Mouse (Mus musculus) limb, embryonic 10.5 days (tissue): Measurements from ENCODE around the gene Iars. TPM values are rescaled to one million over a fixed set of nuclear protein-coding genes. Genes with fewer than 3 reads are reported as not detected.

Experiments used
- DNase-seq: peaks from one replicate; pipeline ENCODE4 v3.0.0-alpha.2; 2017; ENCODE audit warnings: low spot score
- H3K27ac ChIP-seq: fragments of 300-500 bp; sonication (generic); 2 replicates; pipeline ENCODE4 v1.5.1; 2016; ENCODE audit warnings: mild to moderate bottlenecking
- H3K27me3 ChIP-seq: fragments of 300-500 bp; sonication (generic); 2 replicates; pipeline ENCODE4 v1.6.1; 2016; ENCODE audit warnings: low read depth, mild to moderate bottlenecking; ENCODE audit not compliant: poor library complexity, severe bottlenecking
- H3K36me3 ChIP-seq: fragments of 300-500 bp; sonication (generic); 2 replicates; pipeline ENCODE4 v1.6.1; 2016; ENCODE audit warnings: mild to moderate bottlenecking, moderate library complexity
- H3K4me1 ChIP-seq: fragments of 300-500 bp; sonication (generic); 2 replicates; pipeline ENCODE4 v1.6.1; 2016
- H3K4me3 ChIP-seq: fragments of 300-500 bp; sonication (generic); 2 replicates; pipeline ENCODE4 v1.5.1; 2016; ENCODE audit warnings: mild to moderate bottlenecking, moderate library complexity
- H3K9me3 ChIP-seq: fragments of 300-500 bp; sonication (generic); replicated peaks from 2 replicates; pipeline ENCODE4 v1.6.1; 2016; ENCODE audit warnings: mild to moderate bottlenecking
- WGBS: fragments of 180-500 bp; shearing (Covaris S2); methylation state at CpG from one replicate; pipeline ENCODE4 v1.1.7; 2016; 5-methylcytosine and 5-hydroxymethylcytosine counted together
- polyA plus RNA-seq: library from polyadenylated mRNA; unstranded; fragments of >200 nt; fragmentation: Nextera tagmentation; extraction: Ambion mirVana; gene quantifications from 2 replicates; pipeline ENCODE4 v1.2.1, GENCODE M21; 2016

Iars gene
- polyA plus RNA-seq, 1 experiment from 2014 or later = 106 TPM

DNA sequence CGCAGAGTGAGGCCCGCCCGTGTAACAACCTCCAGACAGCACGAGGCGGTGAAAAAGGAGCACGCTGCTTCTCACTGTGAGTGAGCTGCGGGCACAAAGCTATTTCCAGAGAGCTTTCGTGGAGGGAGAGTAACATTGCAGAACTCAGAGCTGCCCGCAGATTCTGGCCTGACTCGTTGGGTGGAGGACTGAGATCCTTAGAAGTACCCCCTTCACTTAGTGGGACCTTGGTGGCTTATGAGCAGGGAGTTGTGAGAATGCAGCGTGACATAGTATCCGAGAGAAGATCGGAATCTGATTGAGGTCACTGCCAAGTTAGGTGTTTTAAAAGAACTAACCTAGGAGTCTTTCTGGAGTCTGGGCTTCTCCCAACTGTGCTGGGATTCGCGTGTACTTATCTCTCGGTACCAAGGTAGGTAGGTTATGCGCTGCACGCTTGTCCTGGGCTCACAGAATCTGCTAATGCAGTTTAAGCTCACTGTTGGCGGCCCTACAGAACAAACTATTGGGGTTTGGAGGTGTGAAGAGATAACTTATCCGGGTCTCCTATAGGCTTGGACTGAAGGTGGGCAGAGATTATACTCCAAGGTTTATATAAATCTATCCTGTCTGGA is 440 bp downstream of the Iars start:
- Histone ChIP-seq H3K36me3 (peaks cover 40% of the 10 kb centered on the region), H3K4me1 (peaks cover 19% of the 10 kb centered on the region), H3K4me3 (peak overlapping the region; percentile 84), H3K9me3 (no peaks in the 10 kb centered on the region), H3K27me3 (no peaks in the 10 kb centered on the region), H3K27ac (peak overlapping the region; percentile 88)
- no peak for DNase-seq
- under 1% methylated on average over 20 of the region's 20 CpGs for WGBS

DNA sequence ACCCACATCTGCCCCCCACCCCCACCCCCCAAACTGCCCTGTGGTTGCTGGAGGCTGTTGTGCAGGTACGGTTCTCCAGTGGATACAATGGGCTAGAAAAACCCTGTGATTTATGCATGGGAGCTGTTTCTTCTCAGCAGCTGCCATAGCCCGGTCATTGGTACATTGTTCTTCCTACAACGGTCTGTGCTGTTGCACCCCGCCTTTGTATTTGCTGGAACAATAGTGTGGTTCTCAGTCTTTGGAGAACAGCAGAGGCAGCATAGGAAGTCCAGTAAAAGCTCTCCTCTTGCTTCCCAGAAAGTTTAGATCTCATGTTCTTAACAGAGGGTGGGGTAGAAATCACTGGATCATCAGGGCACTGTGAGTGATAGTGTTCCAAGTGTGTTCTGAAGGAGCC is 2.4 kb downstream of the Iars start:
- H3K36me3 ChIP-seq = peaks cover 42% of the 10 kb centered on the region
- no peaks in the 10 kb centered on the region for H3K27me3 ChIP-seq
- 93% methylated on average over 4 of the region's 4 CpGs for WGBS
- DNase-seq = no peak
- H3K4me3 ChIP-seq = no peak overlapping the region
- H3K9me3 ChIP-seq = no peaks in the 10 kb centered on the region
- H3K27ac ChIP-seq = no peak overlapping the region
- peaks cover 19% of the 10 kb centered on the region for H3K4me1 ChIP-seq

DNA sequence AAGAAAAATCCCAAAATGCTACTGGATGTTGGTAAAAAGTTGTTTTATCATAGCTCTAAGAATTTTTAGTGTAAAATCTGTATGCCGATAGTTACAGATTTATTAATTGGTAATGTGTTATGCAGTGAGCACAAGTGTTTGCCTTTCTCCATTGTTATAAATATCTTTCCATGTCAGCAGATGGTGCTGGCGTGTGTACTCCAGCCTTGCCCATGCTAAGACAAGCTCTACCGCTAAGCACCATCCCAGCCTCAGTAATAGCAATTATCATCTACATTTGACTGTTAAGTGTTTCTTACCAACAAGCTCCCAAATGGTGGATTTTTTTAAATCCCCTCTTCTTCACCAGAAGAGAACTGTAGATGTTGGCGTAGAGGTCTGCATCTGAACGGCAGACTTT is 9.2 kb downstream of the Iars start:
- Histone ChIP-seq H3K4me1 (no peaks in the 10 kb centered on the region), H3K27me3 (no peaks in the 10 kb centered on the region), H3K27ac (no peak overlapping the region), H3K4me3 (no peak overlapping the region), H3K36me3 (peaks cover 70% of the 10 kb centered on the region), H3K9me3 (no peaks in the 10 kb centered on the region)
- 96% methylated on average over 5 of the region's 5 CpGs for WGBS
- DNase-seq = no peak

DNA sequence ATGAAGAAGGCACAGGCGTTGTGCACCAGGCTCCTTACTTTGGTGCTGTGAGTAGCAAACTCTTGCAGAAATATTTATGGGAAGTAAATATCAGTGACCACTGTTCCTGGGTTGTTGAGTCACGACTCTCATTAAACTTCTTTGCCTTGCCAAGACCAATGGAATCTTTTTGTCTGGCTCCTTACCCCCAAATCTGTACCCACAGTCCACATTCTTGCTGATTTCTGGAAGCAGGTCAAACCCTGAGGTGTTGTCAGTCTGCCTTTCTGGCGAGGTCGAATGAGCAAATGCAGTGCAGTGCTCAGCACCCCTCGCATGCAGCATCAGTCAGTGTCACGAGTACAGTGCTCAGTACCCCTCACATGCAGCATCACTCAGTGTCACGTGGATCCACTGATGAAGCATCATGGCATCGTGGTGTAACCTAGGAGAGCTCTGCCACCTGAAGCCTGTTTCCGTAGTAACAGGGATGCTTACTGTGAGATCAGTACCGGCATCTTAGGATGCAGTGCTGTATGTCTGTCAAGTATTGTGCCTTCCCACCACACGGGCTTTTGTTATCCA is 21.4 kb downstream of the Iars start:
- 94% methylated on average over 11 of the region's 11 CpGs for WGBS

DNA sequence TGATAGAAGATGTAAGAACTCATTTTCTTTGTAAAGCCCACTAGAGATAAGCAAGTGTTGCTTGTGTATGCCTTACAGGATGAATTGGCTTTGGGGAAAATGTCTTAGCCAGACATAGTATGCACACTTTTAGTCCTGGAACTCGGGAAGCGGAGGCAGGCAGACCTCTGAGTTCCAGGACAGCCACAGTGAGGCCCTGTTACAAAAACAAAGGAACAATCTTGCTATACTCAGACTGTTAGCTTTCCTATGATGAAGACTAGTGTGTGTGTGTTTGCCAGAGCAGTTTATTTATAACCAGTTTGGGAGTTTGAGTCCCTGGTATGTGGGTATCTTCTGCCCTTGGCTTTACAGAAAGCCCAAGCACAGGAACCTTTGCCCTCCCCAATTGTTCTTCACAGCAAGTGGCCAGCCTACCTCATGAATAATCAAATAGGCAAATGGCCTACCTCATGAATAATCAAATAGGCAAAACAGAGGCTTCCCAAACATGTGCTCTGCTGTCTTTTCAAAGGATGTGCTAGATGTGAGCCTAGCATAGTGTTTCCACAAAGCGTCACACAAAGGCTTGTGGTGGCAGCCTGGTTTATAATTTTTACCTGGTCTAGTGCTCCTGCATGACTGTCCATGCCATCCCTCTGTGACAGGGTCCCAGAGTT is 24.3 kb downstream of the Iars start:
- Histone ChIP-seq H3K27me3 (no peaks in the 10 kb centered on the region), H3K4me3 (no peak overlapping the region), H3K4me1 (no peaks in the 10 kb centered on the region), H3K27ac (no peak overlapping the region), H3K36me3 (peaks cover 100% of the 10 kb centered on the region), H3K9me3 (no peaks in the 10 kb centered on the region)
- no peak for DNase-seq
- WGBS = 95% methylated on average over 3 of the region's 3 CpGs

More for the DNA sequence above, 21.4 kb downstream of the Iars start:
- no peak overlapping the region for H3K4me3 ChIP-seq
- no peak for DNase-seq
- H3K27me3 ChIP-seq = no peaks in the 10 kb centered on the region
- H3K9me3 ChIP-seq = no peaks in the 10 kb centered on the region
- H3K36me3 ChIP-seq = peaks cover 83% of the 10 kb centered on the region
- no peak overlapping the region for H3K27ac ChIP-seq
- H3K4me1 ChIP-seq = no peaks in the 10 kb centered on the region

DNA sequence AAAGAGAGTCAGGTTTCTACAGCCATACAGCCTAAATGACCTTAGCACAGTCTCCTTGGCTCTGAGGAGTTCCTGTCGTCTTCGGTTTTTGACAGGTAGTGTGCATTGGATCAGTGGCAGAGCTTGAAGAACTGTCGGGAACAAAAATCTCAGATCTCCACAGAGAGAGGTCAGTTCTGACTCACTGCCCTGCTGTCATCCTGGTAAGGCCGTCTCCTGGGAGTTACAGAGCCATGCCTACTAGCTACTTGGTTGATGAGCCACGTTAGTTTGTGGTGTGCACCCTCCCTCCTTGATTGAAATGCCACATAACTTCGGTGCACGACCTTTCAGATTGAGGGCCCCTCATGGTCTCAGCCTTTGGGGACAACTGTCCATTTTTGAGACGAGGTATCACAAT is 26.4 kb downstream of the Iars start:
- Histone ChIP-seq H3K4me1 (no peaks in the 10 kb centered on the region), H3K9me3 (no peaks in the 10 kb centered on the region), H3K27me3 (no peaks in the 10 kb centered on the region), H3K27ac (no peak overlapping the region), H3K4me3 (no peak overlapping the region), H3K36me3 (peaks cover 100% of the 10 kb centered on the region)
- no peak for DNase-seq
- 91% methylated on average over 8 of the region's 8 CpGs for whole genome bisulfite sequencing

DNA sequence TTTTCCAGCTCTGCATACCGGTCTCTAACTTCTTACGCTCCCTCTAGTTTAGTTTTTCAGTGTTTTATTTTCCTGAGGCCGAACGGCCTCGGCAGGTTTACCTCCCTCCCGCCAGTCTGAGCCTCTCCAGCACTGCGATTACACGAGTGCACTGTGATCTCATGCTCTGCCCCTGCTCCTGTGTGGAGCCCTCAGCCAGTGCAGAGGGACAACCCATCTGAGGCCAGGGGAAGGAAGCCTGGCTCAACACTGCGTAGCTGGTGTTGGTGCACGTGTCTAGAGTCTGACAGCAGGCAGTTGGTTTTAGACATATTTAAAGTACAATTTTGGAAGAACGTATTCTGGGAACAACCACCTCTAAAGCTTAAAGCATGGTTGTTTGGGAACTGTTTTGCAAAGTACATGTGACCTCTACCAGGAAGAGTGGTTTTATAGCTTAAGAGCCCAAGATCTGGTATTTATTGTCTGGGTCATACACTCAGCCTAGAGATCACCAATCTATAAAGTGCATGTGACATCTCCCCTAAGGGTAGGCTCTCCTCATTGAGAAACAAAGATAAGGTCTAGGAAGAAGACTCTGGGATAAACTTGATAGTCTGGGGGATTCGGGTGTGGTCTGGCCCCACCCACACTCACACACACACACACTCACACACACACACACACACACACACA is 30.3 kb downstream of the Iars start:
- Histone ChIP-seq H3K4me3 (no peak overlapping the region), H3K27ac (no peak overlapping the region), H3K4me1 (no peaks in the 10 kb centered on the region), H3K9me3 (no peaks in the 10 kb centered on the region), H3K36me3 (peaks cover 100% of the 10 kb centered on the region), H3K27me3 (no peaks in the 10 kb centered on the region)
- WGBS = 92% methylated on average over 12 of the region's 12 CpGs
- DNase-seq = no peak

DNA sequence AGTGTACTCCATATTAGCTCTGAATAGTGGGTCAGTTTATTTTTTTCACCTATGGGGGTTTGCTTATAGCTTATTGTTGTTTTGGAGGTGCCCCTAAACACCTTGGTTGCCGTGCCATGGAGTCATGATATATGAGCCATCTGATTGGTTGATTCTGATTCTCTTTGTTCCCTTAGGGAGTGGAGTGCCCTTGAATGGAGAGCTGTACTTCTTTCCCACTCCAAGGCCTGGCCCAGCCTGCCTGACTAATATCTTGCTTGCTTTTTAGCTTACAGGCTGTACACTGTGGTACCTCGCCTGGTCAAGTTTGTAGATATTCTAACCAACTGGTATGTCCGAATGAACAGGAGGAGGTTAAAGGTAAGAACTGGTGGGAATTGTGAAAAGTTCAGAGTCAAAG is 37.4 kb downstream of the Iars start:
- H3K4me1 ChIP-seq = no peaks in the 10 kb centered on the region
- no peak overlapping the region for H3K27ac ChIP-seq
- peaks cover 98% of the 10 kb centered on the region for H3K36me3 ChIP-seq
- no peak for DNase-seq
- no peak overlapping the region for H3K4me3 ChIP-seq
- WGBS = 93% methylated on average over 3 of the region's 3 CpGs
- no peaks in the 10 kb centered on the region for H3K9me3 ChIP-seq
- no peaks in the 10 kb centered on the region for H3K27me3 ChIP-seq

DNA sequence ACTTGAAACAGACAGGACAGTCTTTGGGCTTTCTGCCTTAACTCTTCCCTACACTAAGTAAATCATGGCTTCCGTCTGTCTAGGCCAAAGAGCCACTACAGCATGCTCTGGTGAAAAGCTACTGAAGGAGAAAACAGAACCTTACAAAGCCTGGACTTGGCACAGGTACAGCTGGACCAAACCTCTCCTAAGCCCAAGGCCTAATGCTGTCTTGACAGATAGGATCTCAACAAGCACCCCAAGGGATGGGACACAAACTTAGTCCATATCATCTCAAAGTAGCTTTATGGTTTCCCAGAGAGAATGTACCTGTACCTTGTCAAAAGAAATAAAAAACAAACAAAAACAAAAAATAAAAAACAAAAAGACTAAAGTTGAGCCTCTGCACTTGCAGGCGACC is 54.5 kb downstream of the Iars start:
- Histone ChIP-seq H3K36me3 (peaks cover 51% of the 10 kb centered on the region), H3K4me1 (no peaks in the 10 kb centered on the region), H3K27me3 (no peaks in the 10 kb centered on the region), H3K9me3 (no peaks in the 10 kb centered on the region), H3K27ac (no peak overlapping the region), H3K4me3 (no peak overlapping the region)
- DNase-seq = no peak
- 90% methylated on average over 2 of the region's 2 CpGs for WGBS

DNA sequence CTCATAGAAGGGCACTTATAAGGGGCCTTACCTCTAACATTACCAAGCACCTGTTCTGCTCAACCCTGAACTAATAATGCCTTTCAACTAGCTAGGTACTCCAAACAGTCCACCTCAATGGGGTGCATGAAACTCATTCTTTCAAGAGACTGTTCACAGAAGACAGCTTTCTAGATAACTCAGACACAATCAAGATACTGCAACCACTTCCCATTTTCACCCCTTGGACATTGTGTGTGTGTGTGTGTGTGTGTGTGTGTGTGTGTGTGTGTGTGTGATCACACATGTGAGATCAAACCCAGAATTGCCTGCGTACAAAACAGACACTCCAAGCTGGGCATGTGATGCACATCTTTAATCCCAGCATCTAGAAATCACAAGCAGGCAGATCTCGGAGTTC is 56.1 kb downstream of the Iars start:
- no peak overlapping the region for H3K4me3 ChIP-seq
- H3K9me3 ChIP-seq = no peaks in the 10 kb centered on the region
- no peaks in the 10 kb centered on the region for H3K4me1 ChIP-seq
- WGBS = 87% methylated on average over 2 of the region's 2 CpGs
- DNase-seq = no peak
- peaks cover 35% of the 10 kb centered on the region for H3K36me3 ChIP-seq
- no peak overlapping the region for H3K27ac ChIP-seq
- H3K27me3 ChIP-seq = no peaks in the 10 kb centered on the region

DNA sequence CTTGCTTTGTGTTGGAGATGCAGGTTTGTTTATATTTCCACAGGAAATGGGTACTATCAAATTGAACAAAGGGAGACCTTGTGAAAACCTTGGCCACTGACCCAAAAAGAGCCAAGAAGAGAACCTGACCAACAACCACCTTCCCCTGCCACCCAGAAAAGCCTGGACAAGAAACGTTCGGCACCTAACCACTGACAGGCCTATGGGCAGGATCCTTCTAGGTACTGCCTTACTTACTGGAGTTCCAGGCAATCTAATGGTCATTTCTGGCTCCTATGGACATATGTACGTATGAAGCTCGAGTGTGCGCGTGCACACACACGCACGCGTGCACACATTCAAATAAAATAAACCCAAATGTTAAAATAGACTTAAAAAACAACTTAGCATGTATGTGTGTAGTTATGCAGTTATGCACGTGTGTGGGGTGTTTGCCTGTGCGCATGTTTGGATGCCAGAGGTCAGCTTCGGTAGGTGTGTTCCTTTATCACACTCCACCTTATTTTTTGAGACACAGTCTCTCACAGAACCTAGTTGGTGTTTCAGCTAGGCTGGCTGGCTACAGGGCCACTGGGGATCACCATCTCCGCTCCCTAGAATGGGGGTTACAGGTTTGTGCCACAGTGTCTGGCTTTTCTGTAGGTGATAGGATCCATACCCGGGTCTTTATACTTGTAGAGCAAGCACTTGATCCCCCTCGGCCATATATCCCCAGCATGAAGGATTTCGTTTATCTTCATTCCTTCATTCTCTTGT is 59.6 kb downstream of the Iars start:
- 95% methylated on average over 16 of the region's 16 CpGs for WGBS
- Histone ChIP-seq H3K4me3 (no peak overlapping the region), H3K27ac (no peak overlapping the region), H3K36me3 (peaks cover under 1% of the 10 kb centered on the region), H3K27me3 (no peaks in the 10 kb centered on the region), H3K9me3 (no peaks in the 10 kb centered on the region), H3K4me1 (no peaks in the 10 kb centered on the region)
- no peak for DNase-seq

DNA sequence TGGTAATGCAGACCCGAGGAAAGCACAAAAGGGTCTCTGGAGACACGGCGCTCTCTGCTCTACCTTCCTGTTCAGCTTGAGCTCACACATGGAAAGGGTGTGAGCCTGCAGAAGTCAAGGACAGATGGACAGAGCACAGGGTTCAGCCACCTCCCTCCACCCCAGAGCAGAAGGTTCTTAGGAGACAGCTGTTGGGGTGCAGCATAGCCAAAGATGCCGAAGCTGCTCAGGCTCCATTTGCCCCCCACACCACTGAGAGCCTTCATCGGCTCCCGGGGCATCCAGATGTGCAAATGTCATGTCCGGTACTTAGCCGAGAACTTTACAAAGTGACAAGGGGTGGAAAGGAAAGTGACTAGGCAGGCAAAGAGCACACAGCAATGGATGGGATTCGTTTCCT is 74.7 kb downstream of the Iars start:
- H3K9me3 ChIP-seq = no peaks in the 10 kb centered on the region
- 91% methylated on average over 9 of the region's 9 CpGs for WGBS
- H3K27ac ChIP-seq = no peak overlapping the region
- H3K4me3 ChIP-seq = no peak overlapping the region
- DNase-seq = no peak
- no peaks in the 10 kb centered on the region for H3K36me3 ChIP-seq
- H3K4me1 ChIP-seq = peaks cover 5% of the 10 kb centered on the region; the same call in 1 of the 2 replicates
- no peaks in the 10 kb centered on the region for H3K27me3 ChIP-seq
